Mouse (Mus musculus): ENCODE results near the gene Dennd4b.

DNA sequence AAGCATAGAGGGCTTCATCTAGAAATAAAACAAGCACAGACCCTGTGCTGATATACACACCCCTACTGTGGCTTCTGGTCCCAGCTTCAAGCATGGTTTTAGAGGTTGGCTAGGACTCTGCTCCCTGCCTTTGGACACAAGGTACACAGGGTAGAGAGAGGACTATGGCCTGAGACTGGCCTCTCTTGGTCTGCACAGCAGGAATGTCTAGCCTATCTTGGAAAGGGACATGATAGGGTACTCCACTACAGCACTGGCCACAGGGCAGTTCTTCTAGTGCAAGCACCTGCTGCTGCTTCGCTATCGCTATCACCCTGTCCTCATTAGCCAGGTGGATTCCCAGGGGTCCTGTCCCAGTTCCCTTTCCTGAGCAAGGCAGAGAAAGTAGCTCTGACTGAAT is 23.7 kb upstream of the Dennd4b start:
- TF ChIP-seq CTCF (IDR thresholded peaks at IDR 0.05; ENCODE audit: low read depth, low read length) (no peak), TAL1 (conservative IDR thresholded peaks at IDR 0.05; ENCODE audit: low read depth, low read length) (no peak)

All from G1E (cell line).